Mouse (Mus musculus) testis, adult 2 months (tissue): ENCODE measurements around the gene Ntn3.

ENCODE experiments used
- CTCF ChIP-seq: fragments of 200-500 bp; IDR thresholded peaks from 2 replicates; pipeline ENCODE4 v1.5.1; 2012; ENCODE audit warnings: low read depth, mild to moderate bottlenecking, inconsistent platforms, low read length, moderate library complexity; ENCODE audit not compliant: control insufficient read depth, insufficient read depth, insufficient replicate concordance
- POLR2A ChIP-seq: fragments of 200-500 bp; IDR thresholded peaks from 2 replicates; pipeline ENCODE4 v1.6.1; 2012; ENCODE audit warnings: low read depth, mild to moderate bottlenecking, inconsistent platforms, low read length, moderate library complexity; ENCODE audit not compliant: control insufficient read depth

DNA sequence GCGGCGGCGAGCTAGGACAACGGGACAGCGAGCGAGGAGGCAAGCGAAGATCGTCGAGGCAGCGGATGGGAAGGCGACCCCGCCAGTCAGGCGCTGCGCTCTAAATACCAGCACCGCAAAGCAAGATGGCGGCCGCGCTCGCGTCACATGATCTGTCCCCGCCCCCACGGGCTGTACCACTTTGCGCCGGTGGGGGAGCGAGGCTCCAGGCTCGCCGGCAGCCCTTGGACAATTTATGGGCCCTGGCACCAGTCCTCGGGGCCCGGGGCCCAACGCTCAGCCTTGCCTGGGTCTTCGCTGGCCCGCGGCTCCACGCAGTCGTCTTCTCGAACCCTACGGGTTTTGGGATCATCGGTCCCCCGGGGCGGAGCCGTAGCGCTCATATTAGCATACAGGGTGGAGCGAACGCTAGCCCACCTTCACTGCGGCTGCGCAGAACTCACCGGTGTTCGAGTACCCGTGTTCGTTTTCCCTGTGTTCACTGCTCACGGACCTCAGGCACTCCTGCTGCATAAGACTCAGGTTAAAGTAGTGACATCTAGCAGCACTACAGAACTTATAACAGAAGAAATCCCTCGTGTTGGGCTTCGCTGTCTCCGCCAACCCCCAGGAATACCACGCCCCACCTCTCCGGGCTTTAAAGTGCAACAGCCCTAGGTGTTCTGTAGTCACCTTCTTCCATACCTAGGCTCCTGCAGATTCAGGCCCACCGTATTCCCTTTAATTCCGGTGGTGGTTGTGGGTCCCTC lies 39.8 kb downstream of the Ntn3 start, which contains the start of gene Atp6v0c:
- no peak for TF ChIP-seq CTCF
- peak; percentile 91 for TF ChIP-seq POLR2A
